Mouse (Mus musculus): ENCODE measurements at regions not wholly inside any gene's neighbourhood (a gene's known extent, or its start where the extent isn't known, plus 50 kb on each side); places are given as distances from the start of the nearest gene placed in this dataset.
"Not testable (repeated sequence)": the region's sequence is repeated elsewhere in the genome, so short reads cannot be mapped to it uniquely, and the experiment has no call there.

GRCm38 (mm10) chr19:18034225-18034624 lies 196.8 kb upstream of the Pcsk5 start:
- DNase-seq (ENCODE audit: inconsistent age in 2 of 2, low spot score in 1 of 2), result peak in 1 of 2 experiments; percentile 62

GRCm38 (mm10) chr19:18033599-18033998 lies 196.2 kb upstream of the Pcsk5 start:
- DNase-seq (ENCODE audit: inconsistent age in 2 of 2, low spot score in 1 of 2), result peak in 1 of 2 experiments; percentile 19

DNA sequence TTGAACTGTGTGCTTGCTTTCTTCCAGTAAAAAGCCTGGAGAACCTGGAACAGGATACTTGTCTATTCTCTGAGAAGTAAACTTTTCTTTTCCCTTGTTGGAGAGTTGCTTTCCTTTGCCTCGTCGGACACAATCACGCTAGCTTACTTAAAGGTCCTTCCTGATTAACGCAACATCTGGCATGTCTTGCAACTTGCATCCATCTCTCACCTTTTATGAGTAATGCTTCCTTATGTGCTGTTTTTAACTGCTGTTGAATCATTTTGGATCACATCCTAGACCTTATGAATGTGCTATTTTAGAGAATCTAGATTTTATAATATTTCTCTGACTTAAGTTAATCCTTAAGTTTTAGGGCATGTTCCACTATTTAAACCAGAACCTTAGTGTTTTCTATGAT lies 188.4 kb upstream of the Pcsk5 start:
- no peak for DNase-seq (ENCODE audit: inconsistent age in 2 of 2, low spot score in 1 of 2)

DNA sequence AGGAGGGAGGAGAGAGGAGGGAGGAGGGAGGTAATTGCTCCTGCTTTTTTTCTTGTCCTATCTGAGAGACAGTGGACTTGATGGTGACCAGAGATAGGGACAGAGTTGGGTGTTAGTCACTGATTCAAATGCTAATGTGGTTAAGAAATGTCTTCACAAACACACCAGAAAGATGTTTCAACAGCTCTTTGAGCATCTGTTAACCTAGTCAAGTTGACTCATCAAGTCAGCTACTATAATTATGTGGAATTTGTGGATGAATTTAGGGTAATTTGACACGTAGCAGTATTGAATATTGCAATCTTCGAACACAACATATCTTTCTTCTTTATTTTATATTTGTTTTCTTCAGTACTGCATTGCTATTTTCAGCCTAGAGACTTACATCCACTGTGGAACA lies 182.9 kb upstream of the Pcsk5 start:
- DNase-seq (ENCODE audit: inconsistent age in 2 of 2, low spot score in 1 of 2), result no peak

GRCm38 (mm10) chr19:18015371-18015770 lies 177.9 kb upstream of the Pcsk5 start:
- no peak for DNase-seq (ENCODE audit: inconsistent age in 2 of 2, low spot score in 1 of 2)

- DNase-seq (ENCODE audit: inconsistent age in 2 of 2, low spot score in 1 of 2), result no peak
Measured at GRCm38 (mm10) chr19:18012029-18012428, 174.6 kb upstream of the Pcsk5 start.

- DNase-seq (ENCODE audit: inconsistent age in 2 of 2, low spot score in 1 of 2), result peak in 1 of 2 experiments; percentile 31
Measured at GRCm38 (mm10) chr19:17997561-17997960, 160.1 kb upstream of the Pcsk5 start.

GRCm38 (mm10) chr19:17983416-17983815 lies 146.0 kb upstream of the Pcsk5 start:
- DNase-seq (ENCODE audit: inconsistent age in 2 of 2, low spot score in 1 of 2), result no peak

- DNase-seq (ENCODE audit: inconsistent age in 2 of 2, low spot score in 1 of 2), result no peak
Measured at GRCm38 (mm10) chr19:17965566-17965965, 128.1 kb upstream of the Pcsk5 start.

- no peak for DNase-seq (ENCODE audit: inconsistent age in 2 of 2, low spot score in 1 of 2)
Measured at GRCm38 (mm10) chr19:17958440-17958839, 121.0 kb upstream of the Pcsk5 start.

DNA sequence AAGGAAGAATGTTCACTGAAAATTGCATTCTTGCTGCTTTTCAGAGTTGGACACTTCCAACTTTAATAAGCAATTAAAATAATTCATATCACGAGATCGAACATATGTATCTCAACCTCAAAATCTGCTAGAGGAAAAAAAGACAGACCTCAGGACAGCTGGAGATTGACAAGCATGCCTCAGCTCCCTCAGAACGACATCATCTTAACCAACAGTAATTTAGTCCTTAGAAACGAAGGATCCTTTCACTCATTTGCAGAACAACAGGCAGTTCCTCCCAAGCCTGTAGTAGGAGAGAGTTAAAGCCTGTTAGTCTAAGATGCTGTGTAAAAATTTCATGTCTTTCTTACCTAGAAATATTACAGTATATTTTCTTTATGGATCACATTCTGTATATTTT lies 95.2 kb upstream of the Pcsk5 start:
- no peak for DNase-seq (ENCODE audit: inconsistent age in 2 of 2, low spot score in 1 of 2)

GRCm38 (mm10) chr19:17927121-17927520 lies 89.7 kb upstream of the Pcsk5 start:
- DNase-seq (ENCODE audit: inconsistent age in 2 of 2, low spot score in 1 of 2), result not testable (repeated sequence)

- no peak for DNase-seq (ENCODE audit: inconsistent age in 2 of 2, low spot score in 1 of 2)
Measured at GRCm38 (mm10) chr19:17907579-17907978, 70.1 kb upstream of the Pcsk5 start.

GRCm38 (mm10) chr19:17904120-17904519 lies 66.7 kb upstream of the Pcsk5 start:
- no peak for DNase-seq (ENCODE audit: inconsistent age in 2 of 2, low spot score in 1 of 2)

- no peak for DNase-seq (ENCODE audit: inconsistent age in 2 of 2, low spot score in 1 of 2)
Measured at GRCm38 (mm10) chr19:17892615-17893014, 55.2 kb upstream of the Pcsk5 start.

Data from adrenal gland, adult (tissue).